Mouse (Mus musculus): Measurements from ENCODE around the gene Lrrc25.

DNA sequence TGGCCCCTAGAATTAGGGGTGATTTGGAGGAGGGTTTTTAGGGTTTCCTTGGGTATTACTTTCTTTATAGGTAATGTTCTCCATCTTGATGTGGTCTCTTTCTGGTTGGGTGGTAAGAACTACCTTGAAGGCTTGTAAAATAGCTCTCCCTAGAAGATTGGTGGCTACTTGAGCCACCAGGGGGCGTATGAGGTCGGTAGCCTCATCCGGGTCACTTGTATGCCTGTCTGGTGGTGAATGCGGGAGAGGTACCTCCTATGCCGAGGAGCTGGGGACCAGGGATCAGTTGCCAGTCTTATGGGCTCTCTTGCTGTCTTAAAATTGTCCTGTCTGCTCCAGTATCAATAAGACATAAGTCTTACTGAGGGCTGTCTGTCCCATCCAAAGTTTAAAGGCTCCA lies 9.1 kb downstream of the Lrrc25 start:
- TF ChIP-seq POLR2A (IDR thresholded peaks at IDR 0.05; ENCODE audit: control insufficient read depth, low read depth, low read length) (no peak), CTCF (IDR thresholded peaks at IDR 0.05; ENCODE audit: control insufficient read depth, insufficient read depth, insufficient replicate concordance, low read depth, low read length) (peak; percentile 46; the same call in 1 of the 2 replicates)

All from testis, adult 2 months (tissue).